Mouse (Mus musculus): ENCODE data around the gene Kcmf1. TPM values are rescaled to one million over a fixed set of nuclear protein-coding genes. Genes with fewer than 3 reads are reported as not detected.
A peak's percentile ranks its signal among the peaks of the same experiment; 100 is the strongest.

Gene Kcmf1
- polyA plus RNA-seq, 1 experiment from 2014 or later: 49.5 TPM

DNA sequence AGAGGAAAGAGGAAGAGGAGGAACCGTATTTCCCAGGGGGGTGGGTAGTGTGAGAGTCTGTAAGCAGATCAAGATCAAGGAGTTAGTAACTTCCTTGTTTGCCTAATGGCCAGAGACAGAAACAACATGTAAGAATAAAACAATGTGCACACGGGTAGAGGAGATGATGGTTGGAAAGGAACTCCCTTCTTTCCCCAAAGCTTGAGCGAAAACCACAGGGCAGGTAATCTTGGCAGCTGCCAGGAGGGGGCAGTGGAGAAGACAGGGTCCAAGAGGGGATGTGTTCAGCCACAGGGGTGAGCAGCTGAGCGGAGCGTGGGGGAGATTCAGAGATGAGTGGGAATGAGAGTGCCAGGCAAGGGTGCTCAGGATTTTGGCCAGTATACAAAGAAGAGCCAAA lies 48.1 kb downstream of the Kcmf1 start:
- WGBS: 68% methylated on average over 5 of the region's 5 CpGs

DNA sequence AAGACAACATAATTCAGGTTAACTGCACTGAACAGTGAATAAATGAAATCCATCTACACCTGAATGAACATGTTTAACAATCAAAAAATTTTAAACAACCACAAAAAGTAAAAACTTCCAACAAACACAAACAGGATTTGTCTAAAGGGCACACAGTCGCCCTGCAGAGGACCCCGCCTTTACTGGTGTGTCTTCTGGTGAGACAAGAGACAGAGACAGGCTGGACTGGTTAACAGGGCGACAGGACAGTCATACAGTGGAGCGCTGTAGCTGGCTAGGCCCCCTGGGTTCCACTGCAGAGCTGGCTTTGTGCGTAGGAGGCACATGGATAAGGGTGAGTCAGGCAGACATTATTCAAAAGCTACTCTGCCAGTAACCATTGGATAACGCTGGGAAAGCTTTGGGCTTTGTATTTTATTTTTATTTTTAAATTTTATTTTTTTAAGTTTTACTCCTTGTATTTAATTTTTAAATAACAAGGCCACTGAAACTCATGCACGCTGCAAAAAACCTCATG lies 57.7 kb downstream of the Kcmf1 start:
- H3K36me3 ChIP-seq (ENCODE audit: control insufficient read depth, insufficient read depth, low read length): peaks cover 7% of the 10 kb centered on the region
- DNase-seq (ENCODE audit: low spot score) (no peak), ATAC-seq (ENCODE audit: low FRiP score, low TSS enrichment) (no peak)
- H3K4me2 ChIP-seq (replicated peaks; ENCODE audit: low read depth): no peak overlapping the region
- TF ChIP-seq EP300 (optimal IDR thresholded peaks at IDR 0.05) (no peak), CTCF (IDR thresholded peaks at IDR 0.05; ENCODE audit: low read depth) (no peak)
- no peak overlapping the region for H3K9ac ChIP-seq (ENCODE audit: low read length)
- H3K9me3 ChIP-seq (ENCODE audit: control insufficient read depth, low read length): no peaks in the 10 kb centered on the region
- 82% methylated on average over 7 of the region's 7 CpGs for WGBS
- H3K27ac ChIP-seq (replicated peaks): no peak overlapping the region
- no peaks in the 10 kb centered on the region for H3K27me3 ChIP-seq (ENCODE audit: control insufficient read depth, insufficient read depth, low read length)
- no peak overlapping the region for H3K4me3 ChIP-seq (ENCODE audit: low read depth, low read length)
- no peaks in the 10 kb centered on the region for H3K4me1 ChIP-seq (replicated peaks; ENCODE audit: control insufficient read depth, insufficient read depth)

More for the DNA sequence above, 48.1 kb downstream of the Kcmf1 start:
- TF ChIP-seq EP300 (optimal IDR thresholded peaks at IDR 0.05): no peak
- peak; percentile 76 for TF ChIP-seq CTCF (IDR thresholded peaks at IDR 0.05; ENCODE audit: low read depth)
- DNase-seq (ENCODE audit: low spot score) (peak; percentile 46), ATAC-seq (ENCODE audit: low FRiP score, low TSS enrichment) (peak; percentile 59; the same call in 1 of the 2 replicates)
- H3K36me3 ChIP-seq (ENCODE audit: control insufficient read depth, insufficient read depth, low read length): peaks cover 27% of the 10 kb centered on the region
- H3K4me2 ChIP-seq (replicated peaks; ENCODE audit: low read depth): no peak overlapping the region
- H3K27me3 ChIP-seq (ENCODE audit: control insufficient read depth, insufficient read depth, low read length): no peaks in the 10 kb centered on the region
- H3K9ac ChIP-seq (ENCODE audit: low read length): no peak overlapping the region
- H3K9me3 ChIP-seq (ENCODE audit: control insufficient read depth, low read length): no peaks in the 10 kb centered on the region
- no peak overlapping the region for H3K27ac ChIP-seq (replicated peaks)
- no peaks in the 10 kb centered on the region for H3K4me1 ChIP-seq (replicated peaks; ENCODE audit: control insufficient read depth, insufficient read depth)
- no peak overlapping the region for H3K4me3 ChIP-seq (ENCODE audit: low read depth, low read length)

DNA sequence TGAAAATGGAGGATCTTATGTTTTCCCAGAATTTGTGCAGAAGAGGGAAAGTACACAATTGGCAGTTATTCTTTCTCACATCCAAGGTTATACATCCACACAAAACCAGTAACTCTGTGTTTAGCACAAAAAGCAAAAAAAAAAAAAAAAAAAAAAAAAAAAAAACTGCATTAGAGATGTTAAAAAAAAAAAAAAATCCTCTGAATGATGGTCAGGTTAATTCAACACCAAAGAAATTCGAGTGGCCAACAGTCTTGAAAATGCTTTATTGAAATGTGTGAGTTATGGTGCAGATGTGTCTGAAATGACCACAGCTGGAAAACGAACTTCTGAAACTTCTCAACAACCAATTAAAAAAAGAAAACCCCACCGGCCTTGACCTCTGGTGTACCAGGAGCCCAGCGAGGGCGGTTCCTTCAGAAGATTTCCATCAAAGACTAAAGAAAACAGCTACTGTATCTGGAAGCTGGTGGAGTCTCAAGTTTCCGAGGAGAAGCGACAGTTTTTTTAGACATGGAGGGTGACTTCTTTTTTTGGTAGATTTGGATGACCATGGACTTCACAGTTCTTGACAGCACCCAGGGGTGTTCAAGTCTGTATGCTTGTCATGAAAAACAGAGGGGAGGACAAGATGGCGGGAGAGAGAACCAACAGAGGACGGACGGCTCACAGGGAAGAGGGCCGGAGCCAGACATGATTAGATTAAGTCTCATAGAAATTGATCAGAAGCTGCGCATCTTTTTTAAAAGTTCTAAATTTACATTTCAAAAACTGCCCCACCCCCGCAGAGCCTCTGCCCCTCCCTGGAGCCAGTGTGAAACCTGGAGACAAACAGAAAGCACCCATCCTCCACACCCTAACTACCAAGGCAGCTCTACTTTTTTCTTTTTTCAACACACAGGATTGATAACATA lies 58.7 kb downstream of the Kcmf1 start:
- ATAC-seq (ENCODE audit: low FRiP score, low TSS enrichment): no peak
- TF ChIP-seq EP300 (optimal IDR thresholded peaks at IDR 0.05): no peak
- TF ChIP-seq CTCF (IDR thresholded peaks at IDR 0.05; ENCODE audit: low read depth): no peak
- H3K4me2 ChIP-seq (replicated peaks; ENCODE audit: low read depth): no peak overlapping the region
- DNase-seq (ENCODE audit: low spot score): no peak
- no peaks in the 10 kb centered on the region for H3K27me3 ChIP-seq (ENCODE audit: control insufficient read depth, insufficient read depth, low read length)
- 85% methylated on average over 13 of the region's 13 CpGs for WGBS
- H3K27ac ChIP-seq (replicated peaks): no peak overlapping the region
- H3K9me3 ChIP-seq (ENCODE audit: control insufficient read depth, low read length): no peaks in the 10 kb centered on the region
- no peak overlapping the region for H3K9ac ChIP-seq (ENCODE audit: low read length)
- no peaks in the 10 kb centered on the region for H3K4me1 ChIP-seq (replicated peaks; ENCODE audit: control insufficient read depth, insufficient read depth)
- H3K36me3 ChIP-seq (ENCODE audit: control insufficient read depth, insufficient read depth, low read length): peaks cover 7% of the 10 kb centered on the region
- no peak overlapping the region for H3K4me3 ChIP-seq (ENCODE audit: low read depth, low read length)

- Histone ChIP-seq H3K9me3 (ENCODE audit: control insufficient read depth, low read length) (no peaks in the 10 kb centered on the region), H3K27ac (replicated peaks) (no peak overlapping the region), H3K9ac (ENCODE audit: low read length) (no peak overlapping the region), H3K4me1 (replicated peaks; ENCODE audit: control insufficient read depth, insufficient read depth) (no peaks in the 10 kb centered on the region), H3K36me3 (ENCODE audit: control insufficient read depth, insufficient read depth, low read length) (peaks cover 7% of the 10 kb centered on the region), H3K4me2 (replicated peaks; ENCODE audit: low read depth) (no peak overlapping the region), H3K27me3 (ENCODE audit: control insufficient read depth, insufficient read depth, low read length) (no peaks in the 10 kb centered on the region), H3K4me3 (ENCODE audit: low read depth, low read length) (no peak overlapping the region)
- ATAC-seq (ENCODE audit: low FRiP score, low TSS enrichment) (no peak), DNase-seq (ENCODE audit: low spot score) (no peak)
- WGBS: 84% methylated on average over 4 of the region's 4 CpGs
- TF ChIP-seq CTCF (IDR thresholded peaks at IDR 0.05; ENCODE audit: low read depth) (no peak), EP300 (optimal IDR thresholded peaks at IDR 0.05) (no peak)
Measured at GRCm38 (mm10) chr6:72837756-72838155, 62.0 kb downstream of the Kcmf1 start.

DNA sequence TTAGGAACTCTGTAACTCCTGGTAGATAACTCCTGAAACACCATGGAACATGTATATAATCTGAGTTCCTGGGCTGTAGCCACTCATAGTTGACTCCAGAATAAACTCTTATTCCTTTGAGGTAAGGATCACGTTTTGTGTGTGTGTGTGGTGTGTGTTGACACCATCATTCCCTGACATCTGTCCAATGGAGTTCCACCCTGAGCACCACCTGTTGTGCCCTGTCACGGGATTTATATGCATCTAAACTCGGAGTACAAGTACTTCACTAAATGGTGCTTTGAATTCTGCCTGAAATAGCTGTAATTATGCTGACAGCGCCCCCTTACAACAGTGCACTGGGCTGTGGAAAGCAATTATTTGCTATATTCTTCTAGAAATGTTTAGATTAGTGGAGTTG lies 65.3 kb downstream of the Kcmf1 start:
- WGBS: 60% methylated on average over 4 of the region's 4 CpGs
- H3K9me3 ChIP-seq (ENCODE audit: control insufficient read depth, low read length): no peaks in the 10 kb centered on the region
- H3K36me3 ChIP-seq (ENCODE audit: control insufficient read depth, insufficient read depth, low read length): peaks cover 1% of the 10 kb centered on the region; the same call in 1 of the 2 replicates
- no peak for DNase-seq (ENCODE audit: low spot score)
- H3K27me3 ChIP-seq (ENCODE audit: control insufficient read depth, insufficient read depth, low read length): no peaks in the 10 kb centered on the region
- no peaks in the 10 kb centered on the region for H3K4me1 ChIP-seq (replicated peaks; ENCODE audit: control insufficient read depth, insufficient read depth)
- no peak overlapping the region for H3K27ac ChIP-seq (replicated peaks)
- ATAC-seq (ENCODE audit: low FRiP score, low TSS enrichment): no peak
- TF ChIP-seq EP300 (optimal IDR thresholded peaks at IDR 0.05) (no peak), CTCF (IDR thresholded peaks at IDR 0.05; ENCODE audit: low read depth) (peak; percentile 14; the same call in 1 of the 2 replicates)
- H3K4me3 ChIP-seq (ENCODE audit: low read depth, low read length): no peak overlapping the region
- H3K4me2 ChIP-seq (replicated peaks; ENCODE audit: low read depth): no peak overlapping the region
- no peak overlapping the region for H3K9ac ChIP-seq (ENCODE audit: low read length)

GRCm38 (mm10) chr6:72831858-72832257 lies 67.9 kb downstream of the Kcmf1 start:
- Histone ChIP-seq H3K36me3 (ENCODE audit: control insufficient read depth, insufficient read depth, low read length) (no peaks in the 10 kb centered on the region), H3K4me2 (replicated peaks; ENCODE audit: low read depth) (no peak overlapping the region), H3K9ac (ENCODE audit: low read length) (no peak overlapping the region), H3K4me1 (replicated peaks; ENCODE audit: control insufficient read depth, insufficient read depth) (no peaks in the 10 kb centered on the region), H3K9me3 (ENCODE audit: control insufficient read depth, low read length) (no peaks in the 10 kb centered on the region), H3K27ac (replicated peaks) (no peak overlapping the region), H3K27me3 (ENCODE audit: control insufficient read depth, insufficient read depth, low read length) (no peaks in the 10 kb centered on the region), H3K4me3 (ENCODE audit: low read depth, low read length) (no peak overlapping the region)
- TF ChIP-seq CTCF (IDR thresholded peaks at IDR 0.05; ENCODE audit: low read depth) (no peak), EP300 (optimal IDR thresholded peaks at IDR 0.05) (no peak)
- ATAC-seq (ENCODE audit: low FRiP score, low TSS enrichment) (no peak), DNase-seq (ENCODE audit: low spot score) (no peak)
- WGBS: 40% methylated on average over 3 of the region's 3 CpGs

Data from stomach, postnatal 0 days (tissue).